In genomic region chr2:164770279-164770678, GRCm38 (mm10) we compare ENCODE assay signal across 8 mouse cellular contexts. TPM values are rescaled to one million over a fixed set of nuclear protein-coding genes. Genes with fewer than 3 reads are reported as not detected.
A peak's percentile ranks its signal among the peaks of the same experiment; 100 is the strongest.
DNase-seq lines count a peak whose midpoint lies in the region; ATAC-seq and TF ChIP-seq lines count a peak whose summit lies in the region.

No protein-coding gene starts in this region.

- no peaks in the 10 kb centered on the region for H3K27me3 ChIP-seq in heart, embryonic 10.5 days (ENCODE audit: insufficient read depth, poor library complexity, severe bottlenecking)
- no peaks in the 10 kb centered on the region for H3K27me3 ChIP-seq in ES-Bruce4 (ENCODE audit: control insufficient read depth, insufficient read depth, low read length, poor library complexity, severe bottlenecking)
- H3K27me3 ChIP-seq in hindbrain, embryonic 11.5 days (ENCODE audit: control insufficient read depth, insufficient read depth, low read length): no peaks in the 10 kb centered on the region
- no peaks in the 10 kb centered on the region for H3K27me3 ChIP-seq in midbrain, embryonic 10.5 days (ENCODE audit: low read depth, poor library complexity, severe bottlenecking)

- intact Hi-C loops in heart, postnatal 36 days (cut with DNase I): no loop called here

- no peak for TF ChIP-seq EP300 in ES-Bruce4 (IDR thresholded peaks at IDR 0.05; ENCODE audit: insufficient read depth, low read depth, low read length)

- no peak for TF ChIP-seq CTCF in ES-Bruce4 (IDR thresholded peaks at IDR 0.05; ENCODE audit: low read depth, low read length)

- H3K4me2 ChIP-seq in hindbrain, embryonic 11.5 days (replicated peaks; ENCODE audit: low read depth, low read length): peak overlapping the region; percentile 85

- peak overlapping the region; percentile 97 for H3K27ac ChIP-seq in heart, embryonic 10.5 days
- peak overlapping the region; percentile 22 for H3K27ac ChIP-seq in ES-Bruce4 (ENCODE audit: insufficient read depth, low read length)
- peak overlapping the region; percentile 25; the same call in 1 of the 2 replicates for H3K27ac ChIP-seq in hindbrain, embryonic 11.5 days (ENCODE audit: low read depth, low read length)
- H3K27ac ChIP-seq in midbrain, embryonic 10.5 days (replicated peaks): peak overlapping the region; percentile 98

- ATAC-seq in hindbrain, embryonic 11.5 days (ENCODE audit: low FRiP score): no peak; the same call in 1 of the 2 replicates

- peaks cover 21% of the 10 kb centered on the region for H3K4me1 ChIP-seq in heart, embryonic 10.5 days
- H3K4me1 ChIP-seq in ES-Bruce4 (ENCODE audit: control insufficient read depth, insufficient read depth, low read length): peaks cover 3% of the 10 kb centered on the region
- H3K4me1 ChIP-seq in hindbrain, embryonic 11.5 days (replicated peaks; ENCODE audit: control insufficient read depth, insufficient read depth, low read length): peaks cover 3% of the 10 kb centered on the region; the same call in 1 of the 2 replicates
- peaks cover 26% of the 10 kb centered on the region for H3K4me1 ChIP-seq in midbrain, embryonic 10.5 days

- peaks cover 55% of the 10 kb centered on the region for H3K36me3 ChIP-seq in heart, embryonic 10.5 days
- H3K36me3 ChIP-seq in ES-Bruce4 (ENCODE audit: control insufficient read depth, insufficient read depth, low read length, poor library complexity, severe bottlenecking): peaks cover 48% of the 10 kb centered on the region
- 0 out of 2 replicates have a peak, but pooled peaks cover 3% of the 10 kb centered on the region for H3K36me3 ChIP-seq in hindbrain, embryonic 11.5 days (ENCODE audit: control insufficient read depth, insufficient read depth, low read length)
- H3K36me3 ChIP-seq in midbrain, embryonic 10.5 days: peaks cover 62% of the 10 kb centered on the region

- no peaks in the 10 kb centered on the region for H3K9me3 ChIP-seq in heart, embryonic 10.5 days
- H3K9me3 ChIP-seq in ES-Bruce4 (replicated peaks; ENCODE audit: control insufficient read depth, insufficient read depth, low read length, poor library complexity, severe bottlenecking): no peaks in the 10 kb centered on the region
- H3K9me3 ChIP-seq in hindbrain, embryonic 11.5 days (ENCODE audit: control insufficient read depth, low read length): no peaks in the 10 kb centered on the region
- no peaks in the 10 kb centered on the region for H3K9me3 ChIP-seq in midbrain, embryonic 10.5 days (replicated peaks)

- peak overlapping the region; percentile 89 for H3K4me3 ChIP-seq in heart, embryonic 10.5 days
- peak overlapping the region; percentile 99 for H3K4me3 ChIP-seq in ES-Bruce4 (ENCODE audit: low read depth, low read length)
- H3K4me3 ChIP-seq in hindbrain, embryonic 11.5 days (ENCODE audit: low read depth, low read length): peak overlapping the region; percentile 83
- peak overlapping the region; percentile 99 for H3K4me3 ChIP-seq in midbrain, embryonic 10.5 days

- WGBS in heart, embryonic 10.5 days: 4% methylated on average over 15 of the region's 15 CpGs
- WGBS in hindbrain, embryonic 11.5 days: 5% methylated on average over 15 of the region's 15 CpGs
- WGBS in midbrain, embryonic 10.5 days: 6% methylated on average over 15 of the region's 15 CpGs

- peak overlapping the region; percentile 92 for H3K9ac ChIP-seq in ES-Bruce4 (ENCODE audit: low read depth, poor library complexity, severe bottlenecking)
- H3K9ac ChIP-seq in hindbrain, embryonic 11.5 days (ENCODE audit: low read depth, low read length): peak overlapping the region; percentile 91

- no peak for DNase-seq in heart, embryonic 10.5 days (ENCODE audit: low spot score)
- DNase-seq in heart, postnatal 36 days: no peak
- peak; percentile 20 for DNase-seq in hindbrain, embryonic 11.5 days (ENCODE audit: low spot score)
- DNase-seq in midbrain, embryonic 10.5 days (ENCODE audit: low spot score): no peak
- no peak for DNase-seq in frontal cortex, postnatal 36 days (ENCODE audit: low spot score in 2 of 2)
- DNase-seq in adrenal gland, adult 8-10 months: no peak
- DNase-seq in gastrocnemius, postnatal 4 days (ENCODE audit: low spot score in 2 of 2): no peak

- TF ChIP-seq POLR2A in ES-Bruce4 (IDR thresholded peaks at IDR 0.05; ENCODE audit: insufficient read depth, low read length): no peak

RNA-seq across cellular contexts. Expression of gene Ube2c, which starts 0.6 kb away (rescaled TPM):
- polyA plus RNA-seq in heart, embryonic 10.5 days (2016; fragmentation: Nextera tagmentation; extraction: Ambion mirVana): 496 and 550 TPM in 2 replicates
- total RNA-seq in heart, postnatal 36 days (2021): 1 to 10 TPM; 2.5 to 3.1 TPM
- 366 and 371 TPM in 2 replicates for polyA plus RNA-seq in ES-Bruce4 (2011; ENCODE audit: insufficient read depth, insufficient read length, low read depth, missing spikeins)
- polyA plus RNA-seq in hindbrain, embryonic 11.5 days (2014; fragmentation: Nextera tagmentation; extraction: Ambion mirVana): 498 and 520 TPM in 2 replicates
- polyA plus RNA-seq in midbrain, embryonic 10.5 days (2016; fragmentation: Nextera tagmentation; extraction: Ambion mirVana): 575 and 639 TPM in 2 replicates
- 1 to 10 TPM; 1.1 to 5.1 (median 2.0) TPM for total RNA-seq in adrenal gland, adult 8-10 months (2022)
- total RNA-seq in gastrocnemius, postnatal 4 days (2021): 10 to 100 TPM; 26.8 to 34.0 TPM

RNA-seq across cellular contexts. Expression of gene Tnnc2, which starts 9.5 kb away (rescaled TPM):
- 0.67 TPM in 1 of 2 replicates, not detected in the other for polyA plus RNA-seq in heart, embryonic 10.5 days (2016; fragmentation: Nextera tagmentation; extraction: Ambion mirVana)
- not detected for total RNA-seq in heart, postnatal 36 days (2021)
- polyA plus RNA-seq in ES-Bruce4 (2011; ENCODE audit: insufficient read depth, insufficient read length, low read depth, missing spikeins): 0.88 and 1.6 TPM in 2 replicates
- 4.8 and 7.1 TPM in 2 replicates for polyA plus RNA-seq in hindbrain, embryonic 11.5 days (2014; fragmentation: Nextera tagmentation; extraction: Ambion mirVana)
- not detected in 2 replicates for polyA plus RNA-seq in midbrain, embryonic 10.5 days (2016; fragmentation: Nextera tagmentation; extraction: Ambion mirVana)
- not detected for total RNA-seq in adrenal gland, adult 8-10 months (2022)
- over 10,000 TPM; 10,138 to 10,688 TPM for total RNA-seq in gastrocnemius, postnatal 4 days (2021)

RNA-seq across cellular contexts. Expression of gene Snx21, which starts 15.3 kb away (rescaled TPM):
- 19.1 and 29.5 TPM in 2 replicates for polyA plus RNA-seq in heart, embryonic 10.5 days (2016; fragmentation: Nextera tagmentation; extraction: Ambion mirVana)
- 10 to 100 TPM; 23.4 to 29.0 TPM for total RNA-seq in heart, postnatal 36 days (2021)
- 10.7 and 11.2 TPM in 2 replicates for polyA plus RNA-seq in ES-Bruce4 (2011; ENCODE audit: insufficient read depth, insufficient read length, low read depth, missing spikeins)
- 8.6 and 11.6 TPM in 2 replicates for polyA plus RNA-seq in hindbrain, embryonic 11.5 days (2014; fragmentation: Nextera tagmentation; extraction: Ambion mirVana)
- 12.0 and 12.3 TPM in 2 replicates for polyA plus RNA-seq in midbrain, embryonic 10.5 days (2016; fragmentation: Nextera tagmentation; extraction: Ambion mirVana)
- total RNA-seq in adrenal gland, adult 8-10 months (2022): 10 to 100 TPM; 34.5 to 58.3 (median 46.7) TPM
- total RNA-seq in gastrocnemius, postnatal 4 days (2021): 10 to 100 TPM; 23.4 to 24.6 TPM

RNA-seq across cellular contexts. Expression of gene Dnttip1, which starts 24.5 kb away (rescaled TPM):
- 60.3 and 76.6 TPM in 2 replicates for polyA plus RNA-seq in heart, embryonic 10.5 days (2016; fragmentation: Nextera tagmentation; extraction: Ambion mirVana)
- 10 to 100 TPM; 22.8 to 29.3 TPM for total RNA-seq in heart, postnatal 36 days (2021)
- polyA plus RNA-seq in ES-Bruce4 (2011; ENCODE audit: insufficient read depth, insufficient read length, low read depth, missing spikeins): 26.7 and 30.4 TPM in 2 replicates
- 79.4 and 81.5 TPM in 2 replicates for polyA plus RNA-seq in hindbrain, embryonic 11.5 days (2014; fragmentation: Nextera tagmentation; extraction: Ambion mirVana)
- polyA plus RNA-seq in midbrain, embryonic 10.5 days (2016; fragmentation: Nextera tagmentation; extraction: Ambion mirVana): 80.1 and 80.2 TPM in 2 replicates
- 10 to 100 TPM; 35.2 to 52.1 (median 46.1) TPM for total RNA-seq in adrenal gland, adult 8-10 months (2022)
- total RNA-seq in gastrocnemius, postnatal 4 days (2021): 10 to 100 TPM; 40.8 to 40.9 TPM

RNA-seq across cellular contexts. Expression of gene Wfdc3, which starts 24.5 kb away (rescaled TPM):
- polyA plus RNA-seq in heart, embryonic 10.5 days (2016; fragmentation: Nextera tagmentation; extraction: Ambion mirVana): 0.43 and 0.49 TPM in 2 replicates
- not detected for total RNA-seq in heart, postnatal 36 days (2021)
- 0.60 and 1.7 TPM in 2 replicates for polyA plus RNA-seq in ES-Bruce4 (2011; ENCODE audit: insufficient read depth, insufficient read length, low read depth, missing spikeins)
- 0.53 and 1.0 TPM in 2 replicates for polyA plus RNA-seq in hindbrain, embryonic 11.5 days (2014; fragmentation: Nextera tagmentation; extraction: Ambion mirVana)
- polyA plus RNA-seq in midbrain, embryonic 10.5 days (2016; fragmentation: Nextera tagmentation; extraction: Ambion mirVana): 0.94 and 1.2 TPM in 2 replicates
- under 1 TPM; 0.31 to 0.71 (median 0.49) TPM for total RNA-seq in adrenal gland, adult 8-10 months (2022)
- total RNA-seq in gastrocnemius, postnatal 4 days (2021): not detected

Comparison
In these comparisons a context has a peak if more than half of its experiments do, and no peak if none do; other contexts are left out.
1. H3K27ac ChIP-seq: peak in every context shown above with its lines; median percentile 98 in midbrain, embryonic 10.5 days; 97 in heart, embryonic 10.5 days; 25 in hindbrain, embryonic 11.5 days; 22 in ES-Bruce4.